Mouse (Mus musculus): Measurements from ENCODE around the gene Capn15.

The Capn15 gene

GRCm38 (mm10) chr17:25992274-25992673 lies 6.7 kb upstream of the Capn15 start:
- DNase-seq: no peak

GRCm38 (mm10) chr17:25990331-25990730 lies 4.7 kb upstream of the Capn15 start:
- DNase-seq: no peak

DNA sequence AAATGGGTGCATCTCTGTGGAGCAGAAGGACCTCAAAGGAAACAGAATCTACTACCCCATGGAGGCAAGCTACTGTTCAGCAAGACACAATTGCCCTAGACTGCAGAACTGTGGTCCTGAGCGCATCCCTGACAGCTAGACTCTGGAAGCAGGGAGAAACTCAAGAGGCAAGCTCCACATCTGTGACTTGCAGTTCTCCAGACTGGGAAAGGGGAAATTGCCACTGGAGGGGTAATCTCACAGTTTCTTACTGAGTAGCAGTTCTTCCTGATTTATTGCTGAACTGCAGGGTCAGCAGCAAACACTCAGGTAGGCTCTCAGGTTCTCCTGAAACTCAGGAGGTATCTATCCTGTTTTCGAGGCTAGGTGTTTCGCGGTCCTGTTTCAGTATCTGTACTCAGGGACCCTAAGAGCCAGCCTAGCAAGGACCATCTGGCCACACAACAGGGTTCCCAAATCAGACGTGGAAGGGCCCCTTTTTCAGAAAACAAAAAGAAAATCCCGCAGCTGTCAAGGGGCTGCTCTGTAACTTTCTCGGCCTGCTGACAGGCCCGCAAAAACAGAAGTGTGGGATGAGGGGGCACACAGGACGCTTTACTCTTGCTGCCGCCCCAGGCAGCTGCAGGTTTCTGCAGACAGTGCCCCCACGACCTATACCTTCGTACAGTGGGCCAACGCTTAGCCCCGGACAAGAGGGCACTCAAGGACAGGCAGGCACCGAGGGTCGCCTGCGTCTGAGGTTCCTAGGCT lies 865 bp downstream of the Capn15 start:
- DNase-seq: peak; percentile 33

GRCm38 (mm10) chr17:25984066-25984465 lies 1.5 kb downstream of the Capn15 start:
- DNase-seq: no peak

- no peak for DNase-seq
Measured at GRCm38 (mm10) chr17:25982913-25983312, 2.7 kb downstream of the Capn15 start.

GRCm38 (mm10) chr17:25980854-25981253 lies 4.7 kb downstream of the Capn15 start:
- no peak for DNase-seq

DNA sequence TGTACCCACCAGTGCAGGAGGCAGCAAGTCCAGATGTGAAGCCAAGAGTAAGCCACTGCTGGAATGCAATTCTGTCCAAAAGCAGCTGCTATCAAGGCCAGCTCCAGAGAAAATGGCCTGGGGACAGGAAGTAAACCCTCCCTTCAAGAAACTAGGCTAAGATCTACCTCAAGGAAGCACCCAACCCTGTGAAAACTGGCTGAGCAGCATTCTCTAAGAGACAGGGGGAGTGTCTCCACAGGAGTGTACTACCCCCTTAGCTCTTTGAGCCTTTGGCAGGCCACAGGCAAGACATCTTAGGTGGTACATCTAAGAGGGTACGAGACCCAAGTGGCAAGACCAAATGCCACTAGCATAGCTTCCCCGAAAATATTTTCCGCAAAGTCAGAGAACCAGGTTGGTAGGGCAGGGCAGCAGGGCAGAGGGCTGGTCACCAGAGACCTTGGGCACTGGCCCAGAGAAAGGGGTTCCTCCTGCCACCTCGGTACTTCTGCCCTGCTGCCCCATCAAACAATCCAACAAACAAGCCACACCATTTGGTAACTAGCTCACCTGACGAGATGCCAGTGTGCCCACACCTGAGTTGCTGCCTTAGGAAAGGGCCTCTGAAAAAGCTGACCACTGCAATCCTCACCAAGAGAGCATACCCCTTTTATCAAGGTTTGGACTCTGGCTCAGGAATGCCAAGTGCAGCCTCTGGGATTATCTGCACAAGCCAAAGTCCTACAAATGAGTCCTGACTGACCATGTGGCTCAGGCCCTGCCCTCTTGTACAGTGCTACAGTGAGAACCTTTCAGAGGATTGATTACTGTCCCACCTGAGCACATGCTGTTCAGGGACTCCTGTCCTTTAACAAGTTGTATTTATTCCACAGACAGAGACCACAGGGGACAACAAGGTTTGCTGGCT lies 5.5 kb downstream of the Capn15 start:
- DNase-seq: no peak

GRCm38 (mm10) chr17:25970954-25971707 lies 14.5 kb downstream of the Capn15 start:
- DNase-seq: no peak

DNA sequence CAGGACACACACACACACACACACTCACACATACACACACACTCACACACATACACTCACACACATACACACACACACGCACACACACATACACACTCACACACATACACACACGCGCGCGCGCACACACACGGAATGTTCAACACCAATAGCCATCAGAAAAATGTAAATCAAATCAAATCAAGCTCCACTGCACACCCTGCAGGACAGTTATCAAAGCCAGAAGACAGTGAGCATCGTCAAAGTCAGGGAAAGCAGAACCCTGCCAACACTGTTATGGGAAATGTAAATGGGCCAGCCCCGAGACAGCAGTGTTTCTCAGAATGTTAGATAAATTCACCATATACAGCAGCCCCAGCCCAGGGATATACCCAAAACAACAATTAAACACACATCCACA lies 15.1 kb downstream of the Capn15 start:
- no peak for DNase-seq

- no peak for DNase-seq
Measured at GRCm38 (mm10) chr17:25968176-25968575, 17.4 kb downstream of the Capn15 start.

DNA sequence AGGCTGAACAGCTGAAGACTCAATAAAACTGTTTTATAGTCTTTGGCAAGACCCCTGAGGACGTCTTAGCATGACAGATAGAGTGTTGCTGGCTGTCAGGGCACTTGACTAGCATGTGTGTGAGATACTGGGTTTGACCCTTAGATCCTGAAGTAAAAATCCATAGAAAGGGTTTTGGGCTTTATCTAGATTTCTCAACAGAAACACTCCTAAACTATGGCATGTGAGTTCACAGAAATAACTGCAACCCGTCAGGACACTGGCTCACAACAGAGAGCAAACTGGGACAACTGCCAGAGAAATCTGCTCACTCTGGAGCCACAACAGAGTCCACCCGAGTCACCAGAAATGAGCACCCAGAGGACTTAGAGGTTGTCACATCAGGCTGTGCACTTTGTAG lies 17.9 kb downstream of the Capn15 start:
- DNase-seq: no peak

DNA sequence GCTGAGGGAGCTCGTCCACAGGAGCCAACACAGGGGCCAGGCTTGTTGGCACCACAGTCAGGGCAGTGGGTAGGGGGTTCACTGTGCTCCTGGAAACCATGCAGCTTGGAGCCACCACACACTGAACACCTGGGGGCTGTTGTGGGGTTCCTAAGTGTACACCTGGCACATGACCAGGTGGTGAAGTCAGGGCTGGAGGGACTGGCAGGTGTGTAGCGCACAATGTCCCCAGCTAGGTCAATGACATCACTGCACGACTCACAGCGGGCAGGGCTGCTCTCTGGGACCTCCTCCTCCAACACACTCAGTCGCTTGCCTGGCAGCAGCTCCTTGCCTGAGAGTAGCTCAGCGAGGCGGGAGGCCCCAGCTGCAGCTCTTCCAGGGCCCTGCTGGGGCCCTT lies 21.3 kb downstream of the Capn15 start:
- DNase-seq: no peak

DNA sequence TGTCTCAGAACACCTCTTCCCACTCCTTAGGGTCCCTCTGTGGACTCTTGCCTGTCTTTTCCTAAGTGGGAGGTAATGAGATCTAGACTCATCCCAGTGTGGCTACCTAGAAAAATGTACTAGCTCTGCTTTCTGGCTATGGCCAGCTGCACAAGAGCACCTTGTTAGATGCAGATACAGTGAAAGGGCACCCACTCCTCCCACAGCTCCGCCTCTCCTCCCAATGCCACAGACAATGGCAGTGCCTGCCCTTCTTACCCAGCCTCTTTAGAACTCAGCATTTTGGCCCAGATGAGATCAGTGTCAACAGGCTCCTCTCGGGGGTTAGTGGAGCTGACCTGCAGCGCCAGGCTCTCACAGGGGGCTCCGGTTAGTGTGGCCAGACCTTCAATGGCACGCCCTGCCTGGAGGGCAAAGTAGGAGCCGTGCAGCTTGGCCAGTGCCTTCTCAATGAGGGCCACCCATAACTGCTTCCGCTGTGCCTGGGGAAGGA lies 23.1 kb downstream of the Capn15 start:
- no peak for DNase-seq

- DNase-seq: no peak
Measured at GRCm38 (mm10) chr17:25961566-25961965, 24.0 kb downstream of the Capn15 start.

DNA sequence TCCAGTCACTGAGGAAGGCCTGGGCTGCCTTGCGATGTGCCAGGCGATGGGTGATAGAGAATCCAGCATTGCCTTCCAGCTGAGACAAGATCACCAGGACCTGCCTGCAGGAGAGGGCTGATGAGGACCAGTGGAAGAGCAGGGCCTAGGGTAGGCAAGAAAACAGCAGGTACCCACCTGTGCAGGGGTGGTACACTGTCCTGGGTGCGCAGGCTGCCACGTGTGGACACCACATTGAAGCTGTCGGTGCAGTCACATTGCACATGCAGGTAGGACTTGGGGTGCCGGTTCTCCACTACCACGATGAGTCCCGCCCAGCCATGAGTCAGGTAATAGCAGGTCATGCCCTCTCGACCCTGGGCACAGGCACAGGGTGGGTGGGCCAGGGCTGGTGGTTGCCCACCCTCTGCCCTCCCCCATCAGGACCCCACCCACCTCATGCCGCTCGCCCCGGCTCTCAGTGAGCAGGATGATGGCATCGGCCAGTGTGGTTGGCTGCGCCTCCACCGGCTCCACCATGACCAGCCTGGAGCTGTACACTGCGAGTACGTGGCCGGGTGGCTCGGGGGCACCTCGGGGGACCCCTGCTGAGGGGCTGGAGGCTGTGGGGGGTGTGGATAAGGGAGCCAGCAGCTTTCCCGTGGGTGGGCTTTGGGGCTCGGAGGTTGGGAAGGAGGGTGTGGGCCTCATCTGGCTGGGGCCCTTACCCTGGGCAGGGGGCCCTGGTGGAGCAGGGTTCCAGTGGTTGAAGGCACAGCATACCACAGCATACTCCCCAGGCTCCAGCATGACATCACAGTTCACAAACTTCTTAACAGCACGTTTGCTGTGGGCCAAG lies 25.7 kb downstream of the Capn15 start:
- DNase-seq: no peak

GRCm38 (mm10) chr17:25958771-25959494 lies 26.7 kb downstream of the Capn15 start:
- no peak for DNase-seq

GRCm38 (mm10) chr17:25957586-25958051 lies 28.0 kb downstream of the Capn15 start:
- DNase-seq: no peak

- no peak for DNase-seq
Measured at GRCm38 (mm10) chr17:25956631-25957030, 29.0 kb downstream of the Capn15 start.

GRCm38 (mm10) chr17:25956201-25956600 lies 29.4 kb downstream of the Capn15 start:
- DNase-seq: no peak

GRCm38 (mm10) chr17:25955736-25956135 lies 29.9 kb downstream of the Capn15 start:
- DNase-seq: no peak

DNA sequence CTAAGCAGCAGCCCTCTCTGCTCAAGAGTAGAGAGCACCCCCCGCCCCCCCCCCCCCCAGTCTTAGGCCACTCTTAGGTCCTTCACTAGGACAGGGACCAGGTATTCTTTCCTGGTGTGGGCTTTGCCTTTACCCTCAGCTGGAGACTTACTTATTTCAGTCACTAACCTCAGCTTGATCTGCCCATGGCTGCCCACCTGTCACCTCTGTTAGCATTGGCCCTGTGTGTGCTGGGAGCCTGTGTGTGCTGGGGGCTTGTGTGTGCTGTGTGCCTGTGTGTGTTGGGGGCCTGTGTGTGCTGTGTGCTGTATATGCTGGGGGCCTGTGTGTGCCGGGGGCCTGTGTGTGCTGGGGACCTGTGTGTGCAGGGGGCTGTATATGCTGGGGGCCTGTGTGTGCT lies 30.9 kb downstream of the Capn15 start:
- DNase-seq: no peak

All from thymus, postnatal 25 days (tissue).